Mouse (Mus musculus) heart, postnatal 0 days (tissue): ENCODE measurements around the gene Ndufc1. TPM values are rescaled to one million over a fixed set of nuclear protein-coding genes. Genes with fewer than 3 reads are reported as not detected.

ENCODE experiments used
- ATAC-seq: fragments of 200-750 bp; cut with Nextera tagmentation; 2 replicates; pipeline ENCODE4 v1.8.0; 2017; ENCODE audit warnings: low read depth, moderate number of reproducible peaks, moderate library complexity; ENCODE audit not compliant: insufficient read depth
- DNase-seq: peaks from one replicate; pipeline ENCODE4 v3.0.0-alpha.2; 2016; ENCODE audit warnings: low spot score
- H3K27ac ChIP-seq: fragments of 300-500 bp; sonication (generic); 2 replicates; pipeline ENCODE4 v1.5.1; 2014; ENCODE audit warnings: low read depth, mild to moderate bottlenecking
- H3K27me3 ChIP-seq: fragments of 300-500 bp; sonication (generic); 2 replicates; pipeline ENCODE4 v1.6.1; 2014; ENCODE audit warnings: low read length, mixed read lengths; ENCODE audit not compliant: control insufficient read depth, insufficient read depth
- H3K36me3 ChIP-seq: fragments of 300-500 bp; sonication (generic); replicated peaks from 2 replicates; pipeline ENCODE4 v1.6.1; 2014; ENCODE audit warnings: low read length, mixed read lengths; ENCODE audit not compliant: control insufficient read depth, insufficient read depth
- H3K4me1 ChIP-seq: fragments of 300-500 bp; sonication (generic); 2 replicates; pipeline ENCODE4 v1.6.1; 2014; ENCODE audit warnings: antibody characterized with exemption; ENCODE audit not compliant: control insufficient read depth, insufficient read depth
- H3K4me2 ChIP-seq: fragments of 300-500 bp; sonication (generic); 2 replicates; pipeline ENCODE4 v1.6.1; 2014; ENCODE audit warnings: low read depth, mild to moderate bottlenecking, low read length, moderate library complexity
- H3K4me3 ChIP-seq: fragments of 300-500 bp; sonication (generic); 2 replicates; pipeline ENCODE4 v1.5.1; 2014; ENCODE audit warnings: low read depth, low read length
- H3K9ac ChIP-seq: fragments of 300-500 bp; sonication (generic); replicated peaks from 2 replicates; pipeline ENCODE4 v1.6.1; 2014; ENCODE audit warnings: low read depth, low read length, mixed read lengths
- H3K9me3 ChIP-seq: fragments of 300-500 bp; sonication (generic); replicated peaks from 2 replicates; pipeline ENCODE4 v1.6.1; 2016; ENCODE audit warnings: low read length; ENCODE audit not compliant: control insufficient read depth
- CTCF ChIP-seq: IDR thresholded peaks from 2 replicates; pipeline ENCODE4 v1.5.1; 2016; ENCODE audit warnings: antibody characterized with exemption, control low read depth, low read depth
- EP300 ChIP-seq: IDR thresholded peaks from 2 replicates; pipeline ENCODE4 v1.6.1; 2016; ENCODE audit warnings: antibody characterized with exemption, low read depth
- WGBS: fragments of 180-500 bp; shearing (Covaris S2); extraction: QIAGEN DNeasy Blood & Tissue Kit; methylation state at CpG from one replicate; pipeline ENCODE4 v1.1.7; 2014; 5-methylcytosine and 5-hydroxymethylcytosine counted together
- polyA plus RNA-seq: library from polyadenylated mRNA; unstranded; fragments of >200 nt; fragmentation: Nextera tagmentation; extraction: Ambion mirVana; gene quantifications from 2 replicates; pipeline ENCODE4 v1.2.1, GENCODE M21; 2015
- total RNA-seq: library from RNA; depleted of rRNA; stranded (reverse); fragments of >200 nt; gene quantifications from 2 replicates; pipeline ENCODE4 v1.2.3, GENCODE M21; 2014; ENCODE audit warnings: low replicate concordance

Gene Ndufc1
- total and polyA plus RNA-seq, 2 experiments from 2014 or later: 459 to 3,223 TPM

GRCm38 (mm10) chr3:51400682-51401081 lies 8.1 kb downstream of the Ndufc1 start:
- no peak for DNase-seq
- 69% methylated on average over 10 of the region's 10 CpGs for WGBS
- TF ChIP-seq CTCF: no peak
- TF ChIP-seq EP300: no peak
- no peak overlapping the region for H3K27ac ChIP-seq
- H3K36me3 ChIP-seq: peaks cover 14% of the 10 kb centered on the region; the same call in 1 of the 2 replicates
- no peak for ATAC-seq
- no peaks in the 10 kb centered on the region; the same call in 1 of the 2 replicates for H3K4me1 ChIP-seq
- H3K9ac ChIP-seq: no peak overlapping the region
- peak overlapping the region; percentile 17 for H3K4me2 ChIP-seq
- no peaks in the 10 kb centered on the region for H3K27me3 ChIP-seq
- no peaks in the 10 kb centered on the region for H3K9me3 ChIP-seq
- no peak overlapping the region for H3K4me3 ChIP-seq

GRCm38 (mm10) chr3:51399531-51399930 lies 9.3 kb downstream of the Ndufc1 start:
- DNase-seq (no peak), ATAC-seq (no peak)
- H3K9me3 ChIP-seq: no peaks in the 10 kb centered on the region
- H3K36me3 ChIP-seq: peaks cover 12% of the 10 kb centered on the region; the same call in 1 of the 2 replicates
- no peak overlapping the region for H3K4me2 ChIP-seq
- no peak overlapping the region for H3K4me3 ChIP-seq
- H3K27me3 ChIP-seq: no peaks in the 10 kb centered on the region
- no peak overlapping the region for H3K9ac ChIP-seq
- no peaks in the 10 kb centered on the region; the same call in 1 of the 2 replicates for H3K4me1 ChIP-seq
- WGBS: 56% methylated on average over 4 of the region's 4 CpGs
- H3K27ac ChIP-seq: no peak overlapping the region
- TF ChIP-seq CTCF (no peak), EP300 (no peak)

- H3K27me3 ChIP-seq: no peaks in the 10 kb centered on the region
- H3K4me2 ChIP-seq: no peak overlapping the region
- WGBS: 34% methylated on average over 3 of the region's 3 CpGs
- no peak overlapping the region for H3K9ac ChIP-seq
- no peak overlapping the region for H3K4me3 ChIP-seq
- peaks cover 8% of the 10 kb centered on the region; the same call in 1 of the 2 replicates for H3K36me3 ChIP-seq
- no peak overlapping the region for H3K27ac ChIP-seq
- DNase-seq (no peak), ATAC-seq (no peak)
- TF ChIP-seq CTCF (no peak), EP300 (no peak)
- no peaks in the 10 kb centered on the region for H3K9me3 ChIP-seq
- no peaks in the 10 kb centered on the region; the same call in 1 of the 2 replicates for H3K4me1 ChIP-seq
Observed at GRCm38 (mm10) chr3:51398667-51399066, 10.1 kb downstream of the Ndufc1 start.

- no peak overlapping the region for H3K4me3 ChIP-seq
- no peaks in the 10 kb centered on the region for H3K27me3 ChIP-seq
- 69% methylated on average over 15 of the region's 15 CpGs for WGBS
- H3K4me2 ChIP-seq: no peak overlapping the region
- H3K36me3 ChIP-seq: peaks cover under 1% of the 10 kb centered on the region; the same call in 1 of the 2 replicates
- no peaks in the 10 kb centered on the region for H3K9me3 ChIP-seq
- no peak overlapping the region for H3K9ac ChIP-seq
- ATAC-seq (no peak), DNase-seq (no peak)
- H3K27ac ChIP-seq: no peak overlapping the region
- H3K4me1 ChIP-seq: no peaks in the 10 kb centered on the region; the same call in 1 of the 2 replicates
- no peak for TF ChIP-seq EP300
- no peak for TF ChIP-seq CTCF
Observed at GRCm38 (mm10) chr3:51397700-51398299, 11.0 kb downstream of the Ndufc1 start.

GRCm38 (mm10) chr3:51396219-51397068 lies 12.3 kb downstream of the Ndufc1 start, which contains the start of gene Mgarp:
Gene Mgarp, minus strand, starts transcription at chr3:51396738.
- Histone ChIP-seq H3K4me1 (no peaks in the 10 kb centered on the region; the same call in 1 of the 2 replicates), H3K4me3 (peak within 1 kb of the TSS; percentile 57), H3K9ac (peak within 1 kb of the TSS; percentile 17; the same call in 1 of the 2 replicates), H3K36me3 (no peaks in the 10 kb centered on the region), H3K27me3 (no peaks in the 10 kb centered on the region), H3K27ac (no peak within 1 kb of the TSS), H3K4me2 (peak within 1 kb of the TSS; percentile 71), H3K9me3 (no peaks in the 10 kb centered on the region)
- 2% methylated on average over 41 of the region's 41 CpGs for WGBS
- TF ChIP-seq CTCF: peak; percentile 35
- TF ChIP-seq EP300: no peak
- DNase-seq (peak; percentile 31), ATAC-seq (peak; percentile 73)
